Mouse (Mus musculus): Measurements from ENCODE around the gene C130050O18Rik. TPM values are rescaled to one million over a fixed set of nuclear protein-coding genes. Genes with fewer than 3 reads are reported as not detected.

The C130050O18Rik gene
- polyA plus RNA-seq, 1 experiment from 2014 or later: 1.9 TPM

DNA sequence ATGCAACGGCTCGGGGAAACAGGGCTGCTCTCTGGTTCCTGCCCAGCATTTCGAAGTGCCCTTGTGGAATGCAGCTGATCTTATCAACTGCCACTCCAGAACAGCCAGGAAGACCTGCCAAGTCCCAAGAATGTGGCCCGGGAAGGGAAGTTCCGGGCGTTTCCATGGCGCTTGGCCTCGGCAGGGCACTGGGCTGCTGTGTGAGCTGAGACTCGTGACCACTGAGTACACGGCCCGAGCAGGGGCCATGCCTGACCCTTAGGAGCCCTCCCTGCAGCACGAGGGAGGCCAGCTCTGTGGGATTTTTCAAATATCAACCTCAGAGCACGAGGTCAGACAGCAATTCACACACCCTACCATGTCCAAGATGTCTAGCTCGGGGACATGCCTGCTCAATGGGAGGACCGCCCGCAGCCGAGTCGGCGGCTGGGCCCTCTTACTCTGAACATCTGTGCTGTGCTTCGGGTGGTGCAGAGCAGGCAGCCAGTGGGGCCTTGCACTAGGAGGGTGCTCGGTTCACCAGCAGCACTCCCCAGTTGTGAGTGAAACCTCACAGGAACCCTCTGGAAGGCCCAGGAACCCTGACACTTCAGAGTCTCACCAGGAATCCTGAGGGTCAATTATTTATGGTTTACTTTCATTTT, 26.0 kb upstream of the C130050O18Rik start:
- peaks cover 75% of the 10 kb centered on the region for H3K4me1 ChIP-seq (ENCODE audit: insufficient read depth)
- H3K27ac ChIP-seq (ENCODE audit: low read depth): peak overlapping the region; percentile 99
- peaks cover 4% of the 10 kb centered on the region for H3K36me3 ChIP-seq (replicated peaks; ENCODE audit: insufficient read depth, low read length)
- H3K9ac ChIP-seq (replicated peaks): peak overlapping the region; percentile 83
- TF ChIP-seq EP300 (IDR thresholded peaks at IDR 0.05; ENCODE audit: low read depth): no peak
- TF ChIP-seq CTCF (IDR thresholded peaks at IDR 0.05; ENCODE audit: low read depth): no peak
- no peak for ATAC-seq
- DNase-seq: peak; percentile 57
- H3K27me3 ChIP-seq (ENCODE audit: insufficient read depth, low read length): no peaks in the 10 kb centered on the region
- no peaks in the 10 kb centered on the region for H3K9me3 ChIP-seq (ENCODE audit: low read length)
- WGBS (ENCODE audit: insufficient replicate concordance): 14% methylated on average over 21 of the region's 21 CpGs
- H3K4me3 ChIP-seq (ENCODE audit: low read depth, low read length): peak overlapping the region; percentile 82; the same call in 1 of the 2 replicates
- H3K4me2 ChIP-seq (ENCODE audit: low read depth, low read length): peak overlapping the region; percentile 82

DNA sequence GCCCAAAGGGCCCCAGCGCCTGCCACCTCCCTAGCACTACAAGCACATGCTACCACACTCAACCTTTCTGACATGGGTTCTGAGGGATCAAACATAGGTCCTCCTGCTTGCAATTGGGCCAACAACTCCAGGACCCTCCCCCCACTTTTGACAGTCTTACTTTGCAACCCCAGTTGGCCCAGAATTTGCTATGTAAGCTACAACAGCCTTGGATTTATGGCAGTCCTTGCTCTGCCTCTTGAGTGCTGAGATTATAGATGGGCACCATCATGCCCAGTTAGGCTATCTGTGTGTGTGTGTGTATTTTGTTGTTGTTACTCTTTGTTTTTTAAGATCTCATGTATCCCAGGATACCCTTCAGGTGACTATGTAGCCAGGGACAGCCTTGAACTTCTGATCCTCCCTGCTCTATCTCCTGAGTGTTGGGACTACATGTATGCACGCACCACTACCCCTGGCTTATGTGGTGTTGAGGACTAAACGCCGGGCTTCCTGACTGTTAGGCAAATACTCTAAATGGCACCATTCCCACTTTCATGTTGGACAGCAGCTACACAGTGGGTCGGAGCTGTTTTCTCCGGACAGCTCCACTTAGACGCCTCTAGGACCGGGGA, 25.2 kb upstream of the C130050O18Rik start:
- 10% methylated on average over 8 of the region's 8 CpGs for whole genome bisulfite sequencing (ENCODE audit: insufficient replicate concordance)
- H3K9ac ChIP-seq (replicated peaks): peak overlapping the region; percentile 83
- TF ChIP-seq CTCF (IDR thresholded peaks at IDR 0.05; ENCODE audit: low read depth) (no peak), EP300 (IDR thresholded peaks at IDR 0.05; ENCODE audit: low read depth) (no peak; the same call in 1 of the 2 replicates)
- peak overlapping the region; percentile 82 for H3K4me2 ChIP-seq (ENCODE audit: low read depth, low read length)
- ATAC-seq (no peak; the same call in 1 of the 2 replicates), DNase-seq (no peak)
- H3K4me3 ChIP-seq (ENCODE audit: low read depth, low read length): peak overlapping the region; percentile 82
- H3K27ac ChIP-seq (ENCODE audit: low read depth): peak overlapping the region; percentile 99
- peaks cover 4% of the 10 kb centered on the region for H3K36me3 ChIP-seq (replicated peaks; ENCODE audit: insufficient read depth, low read length)
- H3K4me1 ChIP-seq (ENCODE audit: insufficient read depth): peaks cover 76% of the 10 kb centered on the region
- H3K27me3 ChIP-seq (ENCODE audit: insufficient read depth, low read length): no peaks in the 10 kb centered on the region
- H3K9me3 ChIP-seq (ENCODE audit: low read length): no peaks in the 10 kb centered on the region

DNA sequence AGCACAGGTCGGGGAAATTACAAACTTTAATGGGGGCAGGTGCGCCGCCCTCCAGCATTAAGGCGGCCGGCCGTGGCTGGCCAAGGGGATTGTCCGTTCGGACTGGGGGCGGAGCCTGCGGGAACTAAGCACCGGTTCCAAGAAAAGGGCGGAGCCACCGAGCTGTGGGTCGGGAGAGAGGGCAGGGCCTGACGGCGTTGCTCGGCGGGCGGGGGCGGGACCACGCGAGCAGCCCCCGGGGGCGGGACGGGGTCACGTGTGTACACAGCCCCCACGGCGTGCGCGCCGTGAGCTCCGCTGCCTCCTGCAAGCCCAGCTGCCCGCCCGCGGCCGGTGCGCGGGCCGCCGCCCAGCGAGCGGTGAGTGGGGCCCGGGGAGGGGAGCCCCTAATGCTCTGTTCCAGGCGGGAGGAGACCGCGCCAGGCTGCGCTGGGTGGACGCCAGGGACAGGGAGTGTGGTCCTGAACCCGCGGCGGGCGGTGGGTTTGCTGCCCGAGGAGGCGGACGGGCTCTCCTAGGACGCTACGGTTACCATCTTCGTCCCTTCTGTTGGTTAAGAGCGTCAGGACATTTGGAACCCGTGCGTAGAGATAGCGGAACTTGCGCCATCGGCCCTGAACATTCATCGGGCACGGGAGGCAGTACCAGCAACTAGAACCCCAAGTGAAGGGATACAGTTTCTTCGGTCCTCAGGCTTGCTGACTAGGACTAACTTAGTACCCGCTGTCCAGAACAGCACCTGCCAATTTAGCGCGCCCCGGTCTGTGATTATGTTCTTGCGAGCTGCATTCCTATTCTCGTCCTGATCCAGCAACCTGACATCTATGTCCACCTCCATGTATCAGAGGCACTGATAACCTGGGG, 24.5 kb upstream of the C130050O18Rik start:
- Histone ChIP-seq H3K27me3 (ENCODE audit: insufficient read depth, low read length) (no peaks in the 10 kb centered on the region), H3K4me2 (ENCODE audit: low read depth, low read length) (peak overlapping the region; percentile 82), H3K27ac (ENCODE audit: low read depth) (peak overlapping the region; percentile 99), H3K4me1 (ENCODE audit: insufficient read depth) (peaks cover 84% of the 10 kb centered on the region), H3K9ac (replicated peaks) (peak overlapping the region; percentile 83), H3K9me3 (ENCODE audit: low read length) (no peaks in the 10 kb centered on the region), H3K4me3 (ENCODE audit: low read depth, low read length) (peak overlapping the region; percentile 82), H3K36me3 (replicated peaks; ENCODE audit: insufficient read depth, low read length) (peaks cover 11% of the 10 kb centered on the region)
- ATAC-seq: peak; percentile 73
- DNase-seq: peak; percentile 97
- TF ChIP-seq EP300 (IDR thresholded peaks at IDR 0.05; ENCODE audit: low read depth): no peak
- TF ChIP-seq CTCF (IDR thresholded peaks at IDR 0.05; ENCODE audit: low read depth): no peak
- 2% methylated on average over 50 of the region's 73 CpGs for WGBS (ENCODE audit: insufficient replicate concordance)

DNA sequence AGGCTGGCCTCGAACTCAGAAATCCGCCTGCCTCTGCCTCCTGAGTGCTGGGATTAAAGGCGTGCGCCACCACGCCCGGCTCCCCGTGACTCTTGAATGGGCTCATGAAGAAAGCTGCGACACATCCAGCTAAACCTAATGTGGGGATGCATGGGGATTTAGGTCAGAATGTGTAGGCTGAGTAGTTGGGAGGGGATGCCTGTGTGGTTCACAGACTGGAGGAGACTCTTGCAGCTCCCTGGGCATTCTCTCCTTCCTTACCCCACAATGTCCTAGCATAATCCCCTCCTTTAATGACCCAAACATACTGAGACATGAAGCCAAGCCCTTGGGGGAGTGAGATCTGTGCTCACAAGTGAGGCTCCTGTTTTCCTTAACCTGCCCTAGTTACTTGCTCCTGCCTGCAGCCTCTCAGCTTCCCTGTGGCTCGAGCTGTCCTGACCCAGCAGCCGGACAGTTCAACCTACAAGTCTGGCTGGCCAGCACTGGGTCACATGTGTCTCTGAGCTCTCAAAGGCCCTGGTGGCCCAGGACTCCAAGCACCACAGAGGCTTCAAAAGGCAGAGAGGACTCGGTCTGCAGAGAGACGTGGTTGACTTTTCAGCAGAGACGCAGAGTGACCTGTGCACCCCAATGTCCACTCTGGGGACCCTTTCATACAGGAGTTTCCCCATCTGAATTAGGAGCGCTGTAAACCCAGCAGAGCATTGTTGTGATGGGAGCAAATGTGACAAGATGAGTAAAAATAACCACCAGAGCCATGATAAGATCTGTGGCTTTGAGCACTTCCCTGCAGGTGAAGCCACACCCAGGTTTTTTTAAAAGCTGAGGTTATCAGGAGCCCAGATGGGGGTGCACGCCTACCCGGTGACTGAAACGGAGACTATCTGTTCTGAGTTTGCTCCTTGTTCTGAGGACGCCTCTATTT, 23.2 kb upstream of the C130050O18Rik start:
- Histone ChIP-seq H3K4me1 (ENCODE audit: insufficient read depth) (peaks cover 89% of the 10 kb centered on the region), H3K4me2 (ENCODE audit: low read depth, low read length) (peak overlapping the region; percentile 82), H3K9me3 (ENCODE audit: low read length) (no peaks in the 10 kb centered on the region), H3K4me3 (ENCODE audit: low read depth, low read length) (peak overlapping the region; percentile 82), H3K9ac (replicated peaks) (peak overlapping the region; percentile 83), H3K36me3 (replicated peaks; ENCODE audit: insufficient read depth, low read length) (peaks cover 18% of the 10 kb centered on the region), H3K27me3 (ENCODE audit: insufficient read depth, low read length) (no peaks in the 10 kb centered on the region), H3K27ac (ENCODE audit: low read depth) (peak overlapping the region; percentile 99)
- ATAC-seq (peak; percentile 49), DNase-seq (peak; percentile 68)
- 30% methylated on average over 18 of the region's 18 CpGs for WGBS (ENCODE audit: insufficient replicate concordance)
- TF ChIP-seq CTCF (IDR thresholded peaks at IDR 0.05; ENCODE audit: low read depth) (no peak; the same call in 1 of the 2 replicates), EP300 (IDR thresholded peaks at IDR 0.05; ENCODE audit: low read depth) (peak; percentile 93)

DNA sequence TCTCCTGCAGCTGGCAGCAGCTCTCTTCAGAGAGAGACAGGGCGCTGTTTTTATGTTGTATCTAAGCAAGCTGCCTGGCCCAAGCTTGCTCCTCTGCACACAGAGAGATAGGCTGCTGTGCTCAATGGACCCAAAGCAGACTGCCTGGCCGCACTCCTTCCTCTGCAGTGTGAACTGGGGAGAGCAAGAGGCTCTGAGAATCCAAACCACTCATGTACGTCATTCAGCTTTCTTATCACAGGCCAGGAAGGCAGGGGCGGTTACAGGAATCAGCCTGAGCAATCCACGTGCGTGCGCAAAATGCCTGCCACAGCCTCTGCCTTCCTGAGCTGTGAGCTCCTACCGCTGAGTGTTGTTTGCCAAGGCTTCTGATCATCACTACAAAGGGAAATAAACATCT, 22.3 kb upstream of the C130050O18Rik start:
- Histone ChIP-seq H3K27ac (ENCODE audit: low read depth) (peak overlapping the region; percentile 99), H3K27me3 (ENCODE audit: insufficient read depth, low read length) (no peaks in the 10 kb centered on the region), H3K36me3 (replicated peaks; ENCODE audit: insufficient read depth, low read length) (peaks cover 22% of the 10 kb centered on the region), H3K4me3 (ENCODE audit: low read depth, low read length) (peak overlapping the region; percentile 82), H3K4me2 (ENCODE audit: low read depth, low read length) (peak overlapping the region; percentile 82), H3K4me1 (ENCODE audit: insufficient read depth) (peaks cover 90% of the 10 kb centered on the region), H3K9ac (replicated peaks) (peak overlapping the region; percentile 83), H3K9me3 (ENCODE audit: low read length) (no peaks in the 10 kb centered on the region)
- TF ChIP-seq EP300 (IDR thresholded peaks at IDR 0.05; ENCODE audit: low read depth): peak; percentile 90
- TF ChIP-seq CTCF (IDR thresholded peaks at IDR 0.05; ENCODE audit: low read depth): no peak; the same call in 1 of the 2 replicates
- DNase-seq (peak; percentile 79), ATAC-seq (peak; percentile 66)
- WGBS (ENCODE audit: insufficient replicate concordance): 15% methylated on average over 8 of the region's 8 CpGs

Measured in liver, postnatal 0 days (tissue).